Mouse (Mus musculus) mesoderm, embryonic 11.5 days (tissue): ENCODE data around the gene Fcna.

Experiments used
- DNase-seq: peaks from one replicate; pipeline ENCODE4 v3.0.0-alpha.2; 2012; ENCODE audit warnings: low read depth, low spot score

Gene Fcna

GRCm38 (mm10) chr2:25627811-25628210 lies at the start of gene Fcna:
Gene Fcna (minus strand): TSS chr2:25628030.
- DNase-seq: no peak

GRCm38 (mm10) chr2:25676486-25676885 lies 48.7 kb upstream of the Fcna start, which contains the start of gene Lcn6:
Gene Lcn6 (plus strand): TSS chr2:25676786.
- no peak for DNase-seq

GRCm38 (mm10) chr2:25666516-25666915 lies 38.7 kb upstream of the Fcna start:
- DNase-seq: no peak

GRCm38 (mm10) chr2:25664125-25664524 lies 36.3 kb upstream of the Fcna start:
- no peak for DNase-seq

- DNase-seq: peak; percentile 35
Measured at GRCm38 (mm10) chr2:25663511-25663910, 35.7 kb upstream of the Fcna start.

- no peak for DNase-seq
Measured at GRCm38 (mm10) chr2:25661245-25661970, 33.6 kb upstream of the Fcna start.

GRCm38 (mm10) chr2:25660279-25660678 lies 32.4 kb upstream of the Fcna start:
- no peak for DNase-seq

- no peak for DNase-seq
Measured at GRCm38 (mm10) chr2:25657652-25658051, 29.8 kb upstream of the Fcna start, which contains the start of gene Lcn5. Gene Lcn5 (plus strand): TSS chr2:25657952.

GRCm38 (mm10) chr2:25657246-25657645 lies 29.4 kb upstream of the Fcna start:
- no peak for DNase-seq

- DNase-seq: no peak
Measured at GRCm38 (mm10) chr2:25656691-25657090, 28.9 kb upstream of the Fcna start.

GRCm38 (mm10) chr2:25654502-25654901 lies 26.7 kb upstream of the Fcna start:
- DNase-seq: peak; percentile 22

- DNase-seq: no peak
Measured at GRCm38 (mm10) chr2:25652902-25653301, 25.1 kb upstream of the Fcna start, which contains the start of gene Lcn8. Gene Lcn8 (plus strand): TSS chr2:25653120.

- peak; percentile 66 for DNase-seq
Measured at GRCm38 (mm10) chr2:25639890-25640289, 12.1 kb upstream of the Fcna start.

- no peak for DNase-seq
Measured at GRCm38 (mm10) chr2:25634046-25634445, 6.2 kb upstream of the Fcna start.

- DNase-seq: no peak
Measured at GRCm38 (mm10) chr2:25633616-25634015, 5.8 kb upstream of the Fcna start.

- DNase-seq: no peak
Measured at GRCm38 (mm10) chr2:25628738-25629137, 908 bp upstream of the Fcna start.

- no peak for DNase-seq
Measured at GRCm38 (mm10) chr2:25625986-25626385, 1.8 kb downstream of the Fcna start.

GRCm38 (mm10) chr2:25621229-25622200 lies 6.3 kb downstream of the Fcna start, which contains the start of gene Tmem141:
Gene Tmem141 (minus strand): TSS chr2:25622005.
- peak; percentile 88 for DNase-seq

GRCm38 (mm10) chr2:25620852-25621228 lies 7.0 kb downstream of the Fcna start:
- DNase-seq: no peak

GRCm38 (mm10) chr2:25620386-25620785 lies 7.4 kb downstream of the Fcna start:
- DNase-seq: no peak

GRCm38 (mm10) chr2:25617578-25617977 lies 10.3 kb downstream of the Fcna start, which contains the start of gene Ccdc183:
Gene Ccdc183 (minus strand): TSS chr2:25617678.
- DNase-seq: no peak

GRCm38 (mm10) chr2:25616398-25616797 lies 11.4 kb downstream of the Fcna start:
- no peak for DNase-seq
